ENCODE assay signal across 14 mouse cellular contexts in the genomic region with DNA sequence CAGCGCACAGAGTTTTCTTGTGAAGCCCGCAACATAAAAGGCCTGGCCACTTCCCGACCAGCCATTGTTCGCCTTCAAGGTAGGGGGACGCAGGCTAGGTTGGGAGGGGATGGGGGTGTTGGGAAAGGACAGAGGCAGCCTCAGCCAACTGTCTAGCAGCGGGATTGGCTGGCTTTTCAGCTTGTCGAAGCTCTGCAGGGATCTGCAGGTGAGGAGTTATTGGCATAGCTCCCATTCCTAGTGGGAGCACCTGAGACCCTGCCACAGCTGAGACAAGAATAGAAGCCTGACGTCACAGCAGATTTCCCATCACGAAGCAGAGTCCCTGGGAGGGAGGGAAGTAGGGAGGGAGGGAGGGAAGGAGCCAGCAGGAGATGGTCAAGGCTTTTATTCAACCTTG. TPM values are rescaled to one million over a fixed set of nuclear protein-coding genes. Genes with fewer than 3 reads are reported as not detected.
DNase-seq lines count a peak whose midpoint lies in the region; ATAC-seq and TF ChIP-seq lines count a peak whose summit lies in the region.
"Had no signal": no experiment of that assay in that cellular context is flagged by ENCODE, and none has a peak within 500 bp of the region (broad histone marks: within the 10 kb centered on the region; RNA-seq: fewer than 3 reads in every experiment).

No protein-coding gene starts in this region.

- no peaks in the 10 kb centered on the region for H3K9me3 ChIP-seq in heart, embryonic 10.5 days
- H3K9me3 ChIP-seq in ES-E14 (ENCODE audit: control insufficient read depth, insufficient read depth, low read depth, low read length) = no peaks in the 10 kb centered on the region
- no peaks in the 10 kb centered on the region for H3K9me3 ChIP-seq in hindbrain, embryonic 15.5 days
- no peaks in the 10 kb centered on the region for H3K9me3 ChIP-seq in liver, embryonic 12.5 days (replicated peaks)
- no peaks in the 10 kb centered on the region for H3K9me3 ChIP-seq in intestine, postnatal 0 days (ENCODE audit: control insufficient read depth)

- no peak overlapping the region for H3K4me3 ChIP-seq in heart, embryonic 10.5 days
- H3K4me3 ChIP-seq in ES-E14 (ENCODE audit: insufficient read depth in 1 of 2, low read depth in 1 of 2, low read length in 2 of 2, poor library complexity in 1 of 2, severe bottlenecking in 1 of 2) = no peak overlapping the region
- no peak overlapping the region for H3K4me3 ChIP-seq in hindbrain, embryonic 15.5 days
- no peak overlapping the region for H3K4me3 ChIP-seq in liver, embryonic 12.5 days
- H3K4me3 ChIP-seq in intestine, postnatal 0 days (ENCODE audit: low read depth, low read length) = no peak overlapping the region

- peaks cover 78% of the 10 kb centered on the region for H3K4me1 ChIP-seq in heart, embryonic 10.5 days
- H3K4me1 ChIP-seq in ES-E14 (ENCODE audit: control insufficient read depth in 2 of 2, insufficient read depth in 2 of 2, low read length in 2 of 2, poor library complexity in 1 of 2) = peaks cover 14 to 50% of the 10 kb centered on the region in 2 experiments; a peak in 3 of 4 replicates
- peaks cover 52% of the 10 kb centered on the region for H3K4me1 ChIP-seq in hindbrain, embryonic 15.5 days (replicated peaks)
- peaks cover 16% of the 10 kb centered on the region for H3K4me1 ChIP-seq in liver, embryonic 12.5 days
- H3K4me1 ChIP-seq in intestine, postnatal 0 days (replicated peaks; ENCODE audit: control insufficient read depth, insufficient read depth, low read length) = no peaks in the 10 kb centered on the region

- 0 out of 2 replicates have a peak overlapping the region, but pooled peaks have one; percentile 3 for H3K27ac ChIP-seq in heart, embryonic 10.5 days
- H3K27ac ChIP-seq in ES-E14 (ENCODE audit: insufficient read depth, low read depth, low read length, poor library complexity, severe bottlenecking) = peak overlapping the region; percentile 56; the same call in 1 of the 2 replicates
- H3K27ac ChIP-seq in hindbrain, embryonic 15.5 days (replicated peaks) = peak overlapping the region; percentile 41; the same call in 1 of the 2 replicates
- no peak overlapping the region for H3K27ac ChIP-seq in liver, embryonic 12.5 days
- no peak overlapping the region for H3K27ac ChIP-seq in intestine, postnatal 0 days (ENCODE audit: low read depth, low read length)
- H3K27ac ChIP-seq: liver, embryonic 14.5 days had no signal

- H3K4me2 ChIP-seq in hindbrain, embryonic 15.5 days = no peak overlapping the region
- no peak overlapping the region for H3K4me2 ChIP-seq in liver, embryonic 12.5 days
- H3K4me2 ChIP-seq in intestine, postnatal 0 days (replicated peaks; ENCODE audit: low read depth) = no peak overlapping the region

- H3K27me3 ChIP-seq in heart, embryonic 10.5 days (ENCODE audit: insufficient read depth, poor library complexity, severe bottlenecking) = peaks cover 47% of the 10 kb centered on the region
- peaks cover 4% of the 10 kb centered on the region; the same call in 1 of the 2 replicates for H3K27me3 ChIP-seq in hindbrain, embryonic 15.5 days
- peaks cover 86% of the 10 kb centered on the region for H3K27me3 ChIP-seq in liver, embryonic 12.5 days (replicated peaks)
- no peaks in the 10 kb centered on the region for H3K27me3 ChIP-seq in intestine, postnatal 0 days (replicated peaks; ENCODE audit: control insufficient read depth, insufficient read depth, low read length)

- no peak for TF ChIP-seq CTCF in intestine, postnatal 0 days (IDR thresholded peaks at IDR 0.05; ENCODE audit: low read depth)

- 42% methylated on average over 9 of the region's 9 CpGs for WGBS in heart, embryonic 10.5 days
- 31% methylated on average over 9 of the region's 9 CpGs for WGBS in hindbrain, embryonic 15.5 days
- WGBS in liver, embryonic 12.5 days (ENCODE audit: insufficient replicate concordance) = 50% methylated on average over 9 of the region's 9 CpGs
- WGBS in intestine, postnatal 0 days = 74% methylated on average over 9 of the region's 9 CpGs

- in situ Hi-C loops in ES-E14 (cut with MboI; ENCODE audit: low sequenced_read_pairs in 2 of 2, unreplicated experiment in 2 of 2) = no loop called here

- no peak for ATAC-seq in hindbrain, embryonic 15.5 days (ENCODE audit: low FRiP score, low read depth)
- no peak for ATAC-seq in liver, embryonic 12.5 days
- no peak for ATAC-seq in intestine, postnatal 0 days
- ATAC-seq: intestine, embryonic 16.5 days had no signal

- H3K9ac ChIP-seq in ES-E14 (ENCODE audit: insufficient read depth, low read depth, low read length, poor library complexity, severe bottlenecking) = no peak overlapping the region
- H3K9ac ChIP-seq in hindbrain, embryonic 15.5 days = no peak overlapping the region
- H3K9ac ChIP-seq in liver, embryonic 12.5 days = no peak overlapping the region
- no peak overlapping the region for H3K9ac ChIP-seq in intestine, postnatal 0 days (ENCODE audit: low read depth, low read length)
- H3K9ac ChIP-seq: liver, embryonic 14.5 days had no signal

- peaks cover 21% of the 10 kb centered on the region for H3K36me3 ChIP-seq in heart, embryonic 10.5 days
- H3K36me3 ChIP-seq in ES-E14 (ENCODE audit: control insufficient read depth, insufficient read depth, low read length, poor library complexity, severe bottlenecking) = peaks cover 28% of the 10 kb centered on the region
- peaks cover 5% of the 10 kb centered on the region; the same call in 1 of the 2 replicates for H3K36me3 ChIP-seq in hindbrain, embryonic 15.5 days
- H3K36me3 ChIP-seq in liver, embryonic 12.5 days = no peaks in the 10 kb centered on the region
- peaks cover 6% of the 10 kb centered on the region; the same call in 1 of the 2 replicates for H3K36me3 ChIP-seq in intestine, postnatal 0 days (ENCODE audit: control insufficient read depth, insufficient read depth)

- DNase-seq in heart, embryonic 10.5 days (ENCODE audit: low spot score) = no peak
- DNase-seq in heart, adult 11 months = no peak
- no peak for DNase-seq in ES-E14 (ENCODE audit: low read depth, low spot score)
- DNase-seq in cerebellum, postnatal 25 days = peak; percentile 65 to 70
- no peak for DNase-seq in heart, adult 18-20 months
- DNase-seq: heart, postnatal 10 days; thymus, postnatal 4 days had no signal

TF ChIP-seq in ES-E14, 5 proteins besides CTCF, POLR2A, EP300 and RAD21:
- TF ChIP-seq ZC3H11A (IDR thresholded peaks at IDR 0.05; ENCODE audit: borderline replicate concordance, low read depth, low read length) = no peak
- no peak for TF ChIP-seq MAFK (IDR thresholded peaks at IDR 0.05; ENCODE audit: insufficient read depth, low read depth, low read length)
- no peak for TF ChIP-seq ZNF384 (IDR thresholded peaks at IDR 0.05; ENCODE audit: low read depth, low read length)
- TF ChIP-seq HCFC1 (IDR thresholded peaks at IDR 0.05; ENCODE audit: borderline replicate concordance, insufficient read depth, low read length) = no peak
- TF ChIP-seq CHD2 (IDR thresholded peaks at IDR 0.05; ENCODE audit: low read depth, low read length) = no peak

RNA-seq across cellular contexts. Expression of gene Tyro3, which starts 7.2 kb away (rescaled TPM):
- polyA plus RNA-seq in heart, embryonic 10.5 days (2016; fragmentation: Nextera tagmentation; extraction: Ambion mirVana) = 8.9 and 11.6 TPM in 2 replicates
- total RNA-seq in ES-E14 (2012; rRNA removed) = 66.2 and 127 TPM in 2 replicates
- 27.1 and 27.7 TPM in 2 replicates for polyA plus RNA-seq in hindbrain, embryonic 15.5 days (2015; fragmentation: Nextera tagmentation; extraction: Ambion mirVana)
- polyA plus RNA-seq in liver, embryonic 12.5 days (2016; fragmentation: Nextera tagmentation; extraction: Ambion mirVana) = 2.5 and 3.1 TPM in 2 replicates
- 1 to 10 TPM; 1.9 to 2.2 TPM for total RNA-seq in heart, adult 18-20 months (2021)
- polyA plus RNA-seq in intestine, postnatal 0 days (2015; fragmentation: Nextera tagmentation; extraction: Ambion mirVana) = 4.5 and 5.6 TPM in 2 replicates

RNA-seq across cellular contexts. Expression of gene Rpap1, which starts 17.4 kb away (rescaled TPM):
- 31.4 and 32.0 TPM in 2 replicates for polyA plus RNA-seq in heart, embryonic 10.5 days (2016; fragmentation: Nextera tagmentation; extraction: Ambion mirVana)
- 46.6 and 81.9 TPM in 2 replicates for total RNA-seq in ES-E14 (2012; rRNA removed)
- 18.6 and 19.6 TPM in 2 replicates for polyA plus RNA-seq in hindbrain, embryonic 15.5 days (2015; fragmentation: Nextera tagmentation; extraction: Ambion mirVana)
- 17.4 and 17.8 TPM in 2 replicates for polyA plus RNA-seq in liver, embryonic 12.5 days (2016; fragmentation: Nextera tagmentation; extraction: Ambion mirVana)
- 10 to 100 TPM; 14.6 to 14.9 TPM for total RNA-seq in heart, adult 18-20 months (2021)
- 8.2 and 10.7 TPM in 2 replicates for polyA plus RNA-seq in intestine, postnatal 0 days (2015; fragmentation: Nextera tagmentation; extraction: Ambion mirVana)

RNA-seq across cellular contexts. Expression of gene Ltk, which starts 44.5 kb away (rescaled TPM):
- polyA plus RNA-seq in heart, embryonic 10.5 days (2016; fragmentation: Nextera tagmentation; extraction: Ambion mirVana) = 0.10 and 0.13 TPM in 2 replicates
- total RNA-seq in ES-E14 (2012; rRNA removed) = 0.85 and 2.8 TPM in 2 replicates
- 2.1 and 2.2 TPM in 2 replicates for polyA plus RNA-seq in hindbrain, embryonic 15.5 days (2015; fragmentation: Nextera tagmentation; extraction: Ambion mirVana)
- 0.19 TPM in 1 of 2 replicates, not detected in the other for polyA plus RNA-seq in liver, embryonic 12.5 days (2016; fragmentation: Nextera tagmentation; extraction: Ambion mirVana)
- under 1 TPM in 1 of 2 experiments, not detected in 1; 0.13 TPM for total RNA-seq in heart, adult 18-20 months (2021)
- 1.5 and 1.6 TPM in 2 replicates for polyA plus RNA-seq in intestine, postnatal 0 days (2015; fragmentation: Nextera tagmentation; extraction: Ambion mirVana)
- total RNA-seq: gastrocnemius, postnatal 4 days had no signal
- polyA plus RNA-seq: embryonic facial prominence, embryonic 11.5 days had no signal

Comparison
In these comparisons a context has a peak if more than half of its experiments do, and no peak if none do; other contexts are left out.
1. DNase-seq: peak in cerebellum, postnatal 25 days (2 of 2); none in heart, embryonic 10.5 days (single experiment), heart, adult 11 months (single experiment), ES-E14 (single experiment) and heart, adult 18-20 months (0 of 2).
2. H3K27ac ChIP-seq: peak in heart, embryonic 10.5 days (single experiment), ES-E14 (single experiment) and hindbrain, embryonic 15.5 days (single experiment); none in liver, embryonic 12.5 days (single experiment) and intestine, postnatal 0 days (single experiment).